8 mouse cellular contexts compared by ENCODE assay signal in genomic region chr5:143112281-143113246, GRCm38 (mm10). TPM values are rescaled to one million over a fixed set of nuclear protein-coding genes. Genes with fewer than 3 reads are reported as not detected.
DNase-seq lines count a peak whose midpoint lies in the region; ATAC-seq lines count a peak whose summit lies in the region.

TSS of gene Rnf216 (minus strand) at chr5:143112994.

- 1% methylated on average over 109 of the region's 110 CpGs for WGBS in heart, embryonic 14.5 days
- WGBS in liver, embryonic 13.5 days (ENCODE audit: insufficient replicate concordance), result under 1% methylated on average over 95 of the region's 110 CpGs
- 1% methylated on average over 91 of the region's 110 CpGs for WGBS in stomach, embryonic 16.5 days

- H3K9me3 ChIP-seq in heart, embryonic 14.5 days (ENCODE audit: control insufficient read depth, low read length), result no peaks in the 10 kb centered on the region
- peaks cover 3% of the 10 kb centered on the region for H3K9me3 ChIP-seq in liver, embryonic 13.5 days (replicated peaks)
- H3K9me3 ChIP-seq in stomach, embryonic 16.5 days (replicated peaks; ENCODE audit: control insufficient read depth, low read length), result no peaks in the 10 kb centered on the region

- DNase-seq in c-Kit-negative CD71-positive TER-119-positive erythroid progenitor cells, embryonic 14.5 days (ENCODE audit: low read depth, low spot score), result peak; percentile 88
- DNase-seq in fibroblast of lung, adult 2 months (ENCODE audit: low read depth), result peak; percentile 63
- peak; percentile 95 for DNase-seq in kidney, postnatal 14 days
- DNase-seq in liver, embryonic 13.5 days, result peak; percentile 89
- DNase-seq in neural tube, embryonic 10.5 days (ENCODE audit: extremely low spot score, low spot score), result peak; percentile 93

- H3K4me3 ChIP-seq in heart, embryonic 14.5 days (ENCODE audit: control insufficient read depth in 1 of 2, insufficient read depth in 1 of 2, low read depth in 1 of 2, low read length in 2 of 2), result peak within 1 kb of the TSS; percentile 76 to 81
- peak within 1 kb of the TSS; percentile 89 for H3K4me3 ChIP-seq in liver, embryonic 13.5 days (replicated peaks)
- H3K4me3 ChIP-seq in stomach, embryonic 16.5 days (replicated peaks; ENCODE audit: low read length), result peak within 1 kb of the TSS; percentile 68

- peak within 1 kb of the TSS; percentile 85 to 91 for H3K27ac ChIP-seq in heart, embryonic 14.5 days (replicated peaks in 1 of 2; ENCODE audit: control insufficient read depth in 1 of 2, insufficient read depth in 1 of 2, low read depth in 2 of 2, low read length in 2 of 2)
- peak within 1 kb of the TSS; percentile 87 for H3K27ac ChIP-seq in liver, embryonic 13.5 days
- peak within 1 kb of the TSS; percentile 93 for H3K27ac ChIP-seq in stomach, embryonic 16.5 days (ENCODE audit: low read length)

- no peaks in the 10 kb centered on the region for H3K27me3 ChIP-seq in heart, embryonic 14.5 days (ENCODE audit: control insufficient read depth, insufficient read depth, low read length)
- H3K27me3 ChIP-seq in liver, embryonic 13.5 days, result no peaks in the 10 kb centered on the region
- H3K27me3 ChIP-seq in stomach, embryonic 16.5 days (ENCODE audit: control insufficient read depth, insufficient read depth, low read length), result no peaks in the 10 kb centered on the region

- peak within 1 kb of the TSS; percentile 93 for H3K4me2 ChIP-seq in heart, embryonic 14.5 days (ENCODE audit: low read length)
- peak within 1 kb of the TSS; percentile 93 for H3K4me2 ChIP-seq in liver, embryonic 13.5 days
- peak within 1 kb of the TSS; percentile 73 for H3K4me2 ChIP-seq in stomach, embryonic 16.5 days (ENCODE audit: low read depth, low read length)

- no peaks in the 10 kb centered on the region for H3K36me3 ChIP-seq in heart, embryonic 14.5 days (ENCODE audit: control insufficient read depth, insufficient read depth, low read length)
- H3K36me3 ChIP-seq in liver, embryonic 13.5 days, result peaks cover 6% of the 10 kb centered on the region
- H3K36me3 ChIP-seq in stomach, embryonic 16.5 days (ENCODE audit: control insufficient read depth, insufficient read depth, low read length), result no peaks in the 10 kb centered on the region

- peak within 1 kb of the TSS; percentile 88 for H3K9ac ChIP-seq in heart, embryonic 14.5 days (ENCODE audit: low read length)
- H3K9ac ChIP-seq in liver, embryonic 13.5 days, result peak within 1 kb of the TSS; percentile 93
- H3K9ac ChIP-seq in stomach, embryonic 16.5 days (ENCODE audit: low read length), result peak within 1 kb of the TSS; percentile 92

- H3K4me1 ChIP-seq in heart, embryonic 14.5 days (ENCODE audit: control insufficient read depth in 2 of 2, insufficient read depth in 2 of 2, low read length in 2 of 2), result peaks cover 3 to 21% of the 10 kb centered on the region in 2 experiments; a peak in 3 of 4 replicates
- H3K4me1 ChIP-seq in liver, embryonic 13.5 days (replicated peaks), result peaks cover 50% of the 10 kb centered on the region
- peaks cover 11% of the 10 kb centered on the region for H3K4me1 ChIP-seq in stomach, embryonic 16.5 days (ENCODE audit: control insufficient read depth, insufficient read depth, low read length)

- peak; percentile 99 for ATAC-seq in CD4-positive, CD25-positive, alpha-beta regulatory T cell, adult 4 months
- peak; percentile 93 for ATAC-seq in heart, embryonic 14.5 days (ENCODE audit: insufficient number of reproducible peaks, insufficient read depth, low FRiP score, low read depth)
- ATAC-seq in liver, embryonic 13.5 days (ENCODE audit: low read depth), result peak; percentile 91
- ATAC-seq in stomach, embryonic 16.5 days (ENCODE audit: insufficient read depth, low FRiP score), result peak; percentile 95

RNA-seq across cellular contexts. Expression of gene Rnf216, which starts in this region (rescaled TPM):
- 10 to 100 TPM; 38.2 to 39.8 TPM for polyA plus RNA-seq in CD4-positive, CD25-positive, alpha-beta regulatory T cell, adult 4 months (2017; shearing (Covaris generic))
- polyA plus RNA-seq in heart, embryonic 14.5 days (2014; fragmentation: Nextera tagmentation; extraction: Ambion mirVana), result 23.2 and 26.5 TPM in 2 replicates
- 14.4 and 19.8 TPM in 2 replicates for polyA plus RNA-seq in liver, embryonic 13.5 days (2015; fragmentation: Nextera tagmentation; extraction: Ambion mirVana)
- polyA plus RNA-seq in stomach, embryonic 16.5 days (2015; fragmentation: Nextera tagmentation; extraction: Ambion mirVana), result 35.1 and 35.6 TPM in 2 replicates

Comparison
In these comparisons a context has a peak if more than half of its experiments do, and no peak if none do; other contexts are left out.
1. Peak in every context shown above with its lines: DNase-seq, ATAC-seq, H3K4me3 ChIP-seq and H3K27ac ChIP-seq.